Mouse (Mus musculus): ENCODE data around the gene Tubgcp5. TPM values are rescaled to one million over a fixed set of nuclear protein-coding genes. Genes with fewer than 3 reads are reported as not detected.

Tubgcp5 gene
- polyA plus RNA-seq, 1 experiment = 20.2 TPM

DNA sequence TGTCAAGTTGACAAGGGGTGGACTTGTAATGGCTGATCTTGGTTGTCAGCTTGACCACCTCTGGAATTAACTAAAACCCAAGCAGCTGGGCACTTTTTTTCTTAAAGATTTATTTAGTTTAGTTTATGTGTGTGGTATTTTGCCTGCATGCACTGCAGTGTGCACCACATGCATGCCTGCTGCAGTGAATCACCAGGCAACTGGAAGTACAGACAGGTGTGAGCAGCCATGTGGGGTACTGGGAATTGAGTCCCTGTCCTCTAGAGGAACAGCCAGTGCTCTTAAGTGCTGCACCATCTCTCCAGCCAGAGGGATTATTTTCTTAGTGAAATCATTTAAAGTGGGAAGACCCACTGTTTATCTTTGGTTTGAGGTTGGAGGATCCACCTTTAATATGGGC, 71.1 kb downstream of the Tubgcp5 start:
- TF ChIP-seq CTCF (IDR thresholded peaks at IDR 0.05; ENCODE audit: borderline replicate concordance, insufficient read depth, low read length) (no peak), POLR2A (IDR thresholded peaks at IDR 0.05; ENCODE audit: low read depth, low read length) (no peak)
- Histone ChIP-seq H3K4me3 (ENCODE audit: insufficient read depth, low read length) (no peak overlapping the region), H3K4me1 (ENCODE audit: control insufficient read depth, insufficient read depth, low read length) (peaks cover 22% of the 10 kb centered on the region), H3K27ac (ENCODE audit: insufficient read depth, low read length) (no peak overlapping the region)

- H3K27ac ChIP-seq (ENCODE audit: insufficient read depth, low read length) = no peak overlapping the region
- no peak overlapping the region for H3K4me3 ChIP-seq (ENCODE audit: insufficient read depth, low read length)
- peaks cover 16% of the 10 kb centered on the region; the same call in 1 of the 2 replicates for H3K4me1 ChIP-seq (ENCODE audit: control insufficient read depth, insufficient read depth, low read length)
- TF ChIP-seq CTCF (IDR thresholded peaks at IDR 0.05; ENCODE audit: borderline replicate concordance, insufficient read depth, low read length) (no peak), POLR2A (IDR thresholded peaks at IDR 0.05; ENCODE audit: low read depth, low read length) (no peak)
Observed at GRCm38 (mm10) chr7:55865750-55866416, 71.9 kb downstream of the Tubgcp5 start.

- H3K27ac ChIP-seq (ENCODE audit: insufficient read depth, low read length) = no peak overlapping the region
- TF ChIP-seq CTCF (IDR thresholded peaks at IDR 0.05; ENCODE audit: borderline replicate concordance, insufficient read depth, low read length) (no peak), POLR2A (IDR thresholded peaks at IDR 0.05; ENCODE audit: low read depth, low read length) (no peak)
Observed at GRCm38 (mm10) chr7:55868247-55868646, 74.3 kb downstream of the Tubgcp5 start.

GRCm38 (mm10) chr7:55869220-55869619, 75.3 kb downstream of the Tubgcp5 start:
- no peak overlapping the region for H3K4me3 ChIP-seq (ENCODE audit: insufficient read depth, low read length)
- no peak overlapping the region for H3K27ac ChIP-seq (ENCODE audit: insufficient read depth, low read length)
- no peak for TF ChIP-seq CTCF (IDR thresholded peaks at IDR 0.05; ENCODE audit: borderline replicate concordance, insufficient read depth, low read length)
- no peak for TF ChIP-seq POLR2A (IDR thresholded peaks at IDR 0.05; ENCODE audit: low read depth, low read length)
- H3K4me1 ChIP-seq (ENCODE audit: control insufficient read depth, insufficient read depth, low read length) = peaks cover 3% of the 10 kb centered on the region; the same call in 1 of the 2 replicates

More at GRCm38 (mm10) chr7:55868247-55868646, 74.3 kb downstream of the Tubgcp5 start:
- Histone ChIP-seq H3K4me3 (ENCODE audit: insufficient read depth, low read length) (no peak overlapping the region), H3K4me1 (ENCODE audit: control insufficient read depth, insufficient read depth, low read length) (peaks cover 5% of the 10 kb centered on the region; the same call in 1 of the 2 replicates)

DNA sequence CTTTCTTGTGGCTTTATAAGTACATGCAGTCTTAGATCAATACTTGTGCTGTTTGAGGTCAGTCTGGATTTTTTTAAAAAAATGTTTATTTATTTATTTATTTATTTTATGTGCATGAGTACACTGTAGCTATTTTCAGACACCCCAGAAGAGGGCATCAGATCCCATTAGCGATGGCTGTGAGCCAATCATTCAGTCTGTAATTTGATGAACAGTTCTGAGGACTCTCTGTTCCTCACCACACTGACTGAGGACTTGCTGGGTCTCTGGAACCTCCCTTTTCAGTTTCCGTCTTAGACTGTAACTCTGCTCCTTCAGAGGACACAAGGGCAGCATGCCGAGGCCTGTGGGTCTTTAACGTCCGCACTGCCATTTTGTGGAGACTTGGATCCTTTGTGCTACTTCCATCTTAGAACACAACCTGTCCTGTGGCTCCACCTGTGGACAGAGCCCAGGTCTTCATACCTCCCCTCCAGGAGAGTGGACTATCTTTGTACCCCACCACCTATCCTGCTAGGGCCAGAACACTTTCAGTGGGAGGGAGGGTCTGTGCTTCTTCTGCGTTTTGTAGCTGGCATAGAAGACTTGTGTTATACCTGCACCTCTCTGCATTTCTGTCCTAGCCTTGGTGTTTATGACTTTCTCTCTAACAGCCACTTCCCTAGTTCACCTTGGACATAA, 76.5 kb downstream of the Tubgcp5 start:
- H3K4me1 ChIP-seq (ENCODE audit: control insufficient read depth, insufficient read depth, low read length) = 0 out of 2 replicates have a peak, but pooled peaks cover 3% of the 10 kb centered on the region
- TF ChIP-seq CTCF (IDR thresholded peaks at IDR 0.05; ENCODE audit: borderline replicate concordance, insufficient read depth, low read length) (no peak), POLR2A (IDR thresholded peaks at IDR 0.05; ENCODE audit: low read depth, low read length) (no peak)
- H3K4me3 ChIP-seq (ENCODE audit: insufficient read depth, low read length) = no peak overlapping the region
- no peak overlapping the region for H3K27ac ChIP-seq (ENCODE audit: insufficient read depth, low read length)

- 0 out of 2 replicates have a peak, but pooled peaks cover 3% of the 10 kb centered on the region for H3K4me1 ChIP-seq (ENCODE audit: control insufficient read depth, insufficient read depth, low read length)
- TF ChIP-seq CTCF (IDR thresholded peaks at IDR 0.05; ENCODE audit: borderline replicate concordance, insufficient read depth, low read length) (no peak), POLR2A (IDR thresholded peaks at IDR 0.05; ENCODE audit: low read depth, low read length) (no peak)
- H3K27ac ChIP-seq (ENCODE audit: insufficient read depth, low read length) = no peak overlapping the region
- H3K4me3 ChIP-seq (ENCODE audit: insufficient read depth, low read length) = no peak overlapping the region
Observed at GRCm38 (mm10) chr7:55871476-55871875, 77.5 kb downstream of the Tubgcp5 start.

DNA sequence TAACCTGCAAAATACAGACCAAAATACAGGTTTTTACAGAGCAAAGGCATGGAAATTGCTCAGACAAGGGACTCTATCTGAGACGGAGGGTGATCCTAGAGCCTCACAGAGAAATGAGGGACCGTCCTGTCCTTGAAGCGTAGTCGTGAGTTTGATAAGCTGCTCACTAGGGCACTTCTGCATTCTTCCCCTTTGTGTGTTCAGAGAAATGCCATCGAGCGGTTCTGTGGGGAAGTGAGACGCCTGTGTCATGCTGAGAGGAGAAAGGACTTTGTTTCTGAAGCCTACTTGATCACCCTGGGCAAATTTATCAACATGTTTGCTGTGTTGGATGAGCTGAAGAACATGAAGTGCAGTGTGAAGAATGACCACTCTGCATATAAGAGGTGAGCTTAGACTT, 80.7 kb downstream of the Tubgcp5 start:
- no peaks in the 10 kb centered on the region for H3K4me1 ChIP-seq (ENCODE audit: control insufficient read depth, insufficient read depth, low read length)
- no peak overlapping the region for H3K27ac ChIP-seq (ENCODE audit: insufficient read depth, low read length)

DNA sequence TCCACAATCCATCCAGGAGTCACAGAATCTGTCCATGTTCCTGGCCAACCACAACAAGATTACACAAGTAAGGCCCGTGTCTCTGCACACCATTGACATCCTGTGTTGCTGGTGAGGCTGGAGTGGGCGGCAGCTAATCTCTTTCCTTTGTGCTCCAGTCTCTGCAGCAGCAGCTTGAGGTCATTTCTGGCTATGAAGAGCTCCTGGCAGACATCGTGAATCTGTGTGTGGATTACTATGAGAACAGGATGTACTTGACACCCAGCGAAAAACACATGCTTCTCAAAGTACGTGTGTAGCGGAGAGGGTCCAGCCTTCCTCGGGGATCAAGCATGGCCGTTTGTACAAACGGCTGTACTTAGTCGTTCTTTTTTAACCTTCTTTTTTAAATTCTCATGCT, 83.8 kb downstream of the Tubgcp5 start:
- Histone ChIP-seq H3K4me3 (ENCODE audit: insufficient read depth, low read length) (no peak overlapping the region), H3K4me1 (ENCODE audit: control insufficient read depth, insufficient read depth, low read length) (no peaks in the 10 kb centered on the region; the same call in 1 of the 2 replicates), H3K27ac (ENCODE audit: insufficient read depth, low read length) (no peak overlapping the region)
- TF ChIP-seq CTCF (IDR thresholded peaks at IDR 0.05; ENCODE audit: borderline replicate concordance, insufficient read depth, low read length) (no peak), POLR2A (IDR thresholded peaks at IDR 0.05; ENCODE audit: low read depth, low read length) (no peak)

More for the DNA sequence above, 80.7 kb downstream of the Tubgcp5 start:
- no peak overlapping the region for H3K4me3 ChIP-seq (ENCODE audit: insufficient read depth, low read length)
- TF ChIP-seq POLR2A (IDR thresholded peaks at IDR 0.05; ENCODE audit: low read depth, low read length) (no peak), CTCF (IDR thresholded peaks at IDR 0.05; ENCODE audit: borderline replicate concordance, insufficient read depth, low read length) (no peak)

DNA sequence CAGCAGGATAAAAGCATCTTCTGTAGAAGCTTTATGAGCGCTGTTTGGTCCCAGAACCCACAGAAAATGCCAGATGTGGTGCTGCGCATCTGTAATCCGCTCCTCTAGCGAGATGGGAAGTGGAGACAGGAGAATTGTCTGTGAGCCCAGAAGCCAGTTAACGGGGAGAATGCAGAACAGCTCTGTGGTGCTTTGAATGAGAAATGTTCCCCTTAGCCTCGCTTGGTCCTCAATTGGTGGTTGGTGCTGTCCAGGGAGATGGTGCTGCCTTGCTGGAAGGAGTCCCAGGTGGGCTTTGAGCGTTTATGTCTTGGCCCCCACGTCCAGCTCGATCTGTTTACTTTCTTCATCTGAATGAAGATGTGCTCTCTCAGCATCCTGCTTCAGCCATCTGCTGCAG, 86.9 kb downstream of the Tubgcp5 start:
- no peak overlapping the region for H3K27ac ChIP-seq (ENCODE audit: insufficient read depth, low read length)
- no peaks in the 10 kb centered on the region; the same call in 1 of the 2 replicates for H3K4me1 ChIP-seq (ENCODE audit: control insufficient read depth, insufficient read depth, low read length)
- H3K4me3 ChIP-seq (ENCODE audit: insufficient read depth, low read length) = no peak overlapping the region
- TF ChIP-seq POLR2A (IDR thresholded peaks at IDR 0.05; ENCODE audit: low read depth, low read length) (no peak), CTCF (IDR thresholded peaks at IDR 0.05; ENCODE audit: borderline replicate concordance, insufficient read depth, low read length) (no peak)

Other genes starting within 250 kb of the Tubgcp5 start
- gene Siglech, start 26.0 kb upstream of the Tubgcp5 start, polyA plus RNA-seq (2011; ENCODE audit: insufficient read length, low read depth, missing spikeins) = not detected in 2 replicates
- gene Cyfip1, start 47.6 kb downstream of the Tubgcp5 start, polyA plus RNA-seq (2011; ENCODE audit: insufficient read length, low read depth, missing spikeins) = 120 and 125 TPM in 2 replicates
- gene Nipa2, start 168.3 kb downstream of the Tubgcp5 start, polyA plus RNA-seq (2011; ENCODE audit: insufficient read length, low read depth, missing spikeins) = 56.6 and 61.0 TPM in 2 replicates
- 12.2 and 13.8 TPM in 2 replicates for gene Nipa1, start 225.8 kb downstream of the Tubgcp5 start, polyA plus RNA-seq (2011; ENCODE audit: insufficient read length, low read depth, missing spikeins)